Mouse (Mus musculus) kidney, embryonic 16.5 days (tissue): ENCODE measurements around the gene Mmrn2. TPM values are rescaled to one million over a fixed set of nuclear protein-coding genes. Genes with fewer than 3 reads are reported as not detected.

Experiments used
- ATAC-seq: fragments of 200-750 bp; cut with Nextera tagmentation; 2 replicates; pipeline ENCODE4 v1.8.0; 2017; ENCODE audit warnings: moderate TSS enrichment; ENCODE audit not compliant: low FRiP score, low TSS enrichment
- H3K27ac ChIP-seq: fragments of 300-500 bp; sonication (generic); 2 replicates; pipeline ENCODE4 v1.5.1; 2014; ENCODE audit warnings: low read length
- H3K27me3 ChIP-seq: fragments of 300-500 bp; sonication (generic); 2 replicates; pipeline ENCODE4 v1.6.1; 2014; ENCODE audit warnings: low read length, control low read depth, mixed read lengths; ENCODE audit not compliant: insufficient read depth
- H3K36me3 ChIP-seq: fragments of 300-500 bp; sonication (generic); 2 replicates; pipeline ENCODE4 v1.6.1; 2014; ENCODE audit warnings: low read length, control low read depth, mixed read lengths; ENCODE audit not compliant: insufficient read depth
- H3K4me1 ChIP-seq: fragments of 300-500 bp; sonication (generic); 2 replicates; pipeline ENCODE4 v1.6.1; 2014; ENCODE audit warnings: low read length, control low read depth, mixed read lengths; ENCODE audit not compliant: insufficient read depth
- H3K4me2 ChIP-seq: fragments of 300-500 bp; sonication (generic); replicated peaks from 2 replicates; pipeline ENCODE4 v1.6.1; 2014; ENCODE audit warnings: low read depth, low read length
- H3K4me3 ChIP-seq: fragments of 300-500 bp; sonication (generic); 2 replicates; pipeline ENCODE4 v1.5.1; 2014; ENCODE audit warnings: mild to moderate bottlenecking, low read length
- H3K9ac ChIP-seq: fragments of 300-500 bp; sonication (generic); replicated peaks from 2 replicates; pipeline ENCODE4 v1.6.1; 2014; ENCODE audit warnings: low read length
- H3K9me3 ChIP-seq: fragments of 300-500 bp; sonication (generic); 2 replicates; pipeline ENCODE4 v1.6.1; 2016; ENCODE audit warnings: low read length, control low read depth
- WGBS: fragments of 180-500 bp; shearing (Covaris S2); extraction: QIAGEN DNeasy Blood & Tissue Kit; methylation state at CpG from one replicate; pipeline ENCODE4 v1.1.7; 2014; 5-methylcytosine and 5-hydroxymethylcytosine counted together
- polyA plus RNA-seq: library from polyadenylated mRNA; unstranded; fragments of >200 nt; fragmentation: Nextera tagmentation; extraction: Ambion mirVana; gene quantifications from 2 replicates; pipeline ENCODE4 v1.2.1, GENCODE M21; 2015

Mmrn2 gene
- 19.0 and 20.9 TPM in 2 replicates for polyA plus RNA-seq

GRCm38 (mm10) chr14:34375415-34375904, at the start of gene Mmrn2:
TSS of gene Mmrn2 (plus strand) at chr14:34375465.
- Histone ChIP-seq H3K4me2 (peak within 1 kb of the TSS; percentile 39), H3K9me3 (no peaks in the 10 kb centered on the region), H3K27me3 (no peaks in the 10 kb centered on the region), H3K9ac (peak within 1 kb of the TSS; percentile 19; the same call in 1 of the 2 replicates), H3K4me1 (peaks cover 28% of the 10 kb centered on the region), H3K36me3 (no peaks in the 10 kb centered on the region), H3K27ac (peak within 1 kb of the TSS; percentile 27; the same call in 1 of the 2 replicates), H3K4me3 (peak within 1 kb of the TSS; percentile 27)
- 69% methylated on average over 13 of the region's 13 CpGs for WGBS
- ATAC-seq, result no peak

GRCm38 (mm10) chr14:34326606-34327005, 48.7 kb upstream of the Mmrn2 start:
- H3K4me2 ChIP-seq, result no peak overlapping the region
- no peaks in the 10 kb centered on the region for H3K9me3 ChIP-seq
- H3K27me3 ChIP-seq, result no peaks in the 10 kb centered on the region
- H3K4me3 ChIP-seq, result no peak overlapping the region
- WGBS, result 91% methylated on average over 3 of the region's 3 CpGs
- H3K4me1 ChIP-seq, result no peaks in the 10 kb centered on the region
- H3K9ac ChIP-seq, result no peak overlapping the region
- H3K36me3 ChIP-seq, result peaks cover 49% of the 10 kb centered on the region
- no peak for ATAC-seq
- H3K27ac ChIP-seq, result no peak overlapping the region

- Histone ChIP-seq H3K9me3 (no peaks in the 10 kb centered on the region), H3K36me3 (peaks cover 53% of the 10 kb centered on the region), H3K4me2 (no peak overlapping the region), H3K4me1 (no peaks in the 10 kb centered on the region), H3K27me3 (no peaks in the 10 kb centered on the region), H3K4me3 (no peak overlapping the region), H3K9ac (no peak overlapping the region), H3K27ac (no peak overlapping the region)
- no peak for ATAC-seq
- WGBS, result 86% methylated on average over 1 of the region's 1 CpGs
These were observed 47.6 kb upstream of the Mmrn2 start for GRCm38 (mm10) chr14:34327618-34328017.

- no peak overlapping the region for H3K4me3 ChIP-seq
- WGBS, result 95% methylated on average over 9 of the region's 9 CpGs
- no peak overlapping the region for H3K4me2 ChIP-seq
- no peaks in the 10 kb centered on the region for H3K4me1 ChIP-seq
- H3K36me3 ChIP-seq, result peaks cover 56% of the 10 kb centered on the region
- no peak overlapping the region for H3K9ac ChIP-seq
- no peak overlapping the region for H3K27ac ChIP-seq
- ATAC-seq, result no peak
- H3K27me3 ChIP-seq, result no peaks in the 10 kb centered on the region
- no peaks in the 10 kb centered on the region for H3K9me3 ChIP-seq
These were observed 44.6 kb upstream of the Mmrn2 start for GRCm38 (mm10) chr14:34330657-34331158.

- 88% methylated on average over 3 of the region's 3 CpGs for WGBS
- no peak overlapping the region for H3K27ac ChIP-seq
- H3K9me3 ChIP-seq, result no peaks in the 10 kb centered on the region
- no peak overlapping the region for H3K9ac ChIP-seq
- no peak overlapping the region for H3K4me2 ChIP-seq
- H3K27me3 ChIP-seq, result no peaks in the 10 kb centered on the region
- H3K36me3 ChIP-seq, result peaks cover 68% of the 10 kb centered on the region
- H3K4me3 ChIP-seq, result no peak overlapping the region
- no peak for ATAC-seq
- no peaks in the 10 kb centered on the region for H3K4me1 ChIP-seq
These were observed 43.4 kb upstream of the Mmrn2 start for GRCm38 (mm10) chr14:34331886-34332285.

GRCm38 (mm10) chr14:34332476-34332875, 42.8 kb upstream of the Mmrn2 start:
- no peaks in the 10 kb centered on the region for H3K9me3 ChIP-seq
- H3K4me3 ChIP-seq, result no peak overlapping the region
- H3K4me2 ChIP-seq, result no peak overlapping the region
- peaks cover 73% of the 10 kb centered on the region for H3K36me3 ChIP-seq
- 86% methylated on average over 5 of the region's 5 CpGs for WGBS
- no peak overlapping the region for H3K9ac ChIP-seq
- no peaks in the 10 kb centered on the region for H3K27me3 ChIP-seq
- H3K4me1 ChIP-seq, result no peaks in the 10 kb centered on the region
- H3K27ac ChIP-seq, result no peak overlapping the region
- ATAC-seq, result no peak

- Histone ChIP-seq H3K27me3 (no peaks in the 10 kb centered on the region), H3K9ac (no peak overlapping the region), H3K27ac (no peak overlapping the region), H3K4me3 (no peak overlapping the region), H3K9me3 (no peaks in the 10 kb centered on the region), H3K36me3 (peaks cover 76% of the 10 kb centered on the region), H3K4me1 (no peaks in the 10 kb centered on the region), H3K4me2 (no peak overlapping the region)
- WGBS, result 89% methylated on average over 1 of the region's 1 CpGs
- no peak for ATAC-seq
These were observed 35.8 kb upstream of the Mmrn2 start for GRCm38 (mm10) chr14:34339446-34339845.

GRCm38 (mm10) chr14:34341993-34342392, 33.3 kb upstream of the Mmrn2 start:
- H3K9ac ChIP-seq, result no peak overlapping the region
- H3K27me3 ChIP-seq, result no peaks in the 10 kb centered on the region
- H3K4me3 ChIP-seq, result no peak overlapping the region
- no peaks in the 10 kb centered on the region for H3K4me1 ChIP-seq
- no peak for ATAC-seq
- H3K4me2 ChIP-seq, result no peak overlapping the region
- 94% methylated on average over 4 of the region's 4 CpGs for WGBS
- H3K36me3 ChIP-seq, result peaks cover 51% of the 10 kb centered on the region
- no peak overlapping the region for H3K27ac ChIP-seq
- H3K9me3 ChIP-seq, result no peaks in the 10 kb centered on the region

- H3K36me3 ChIP-seq, result peaks cover 42% of the 10 kb centered on the region
- no peaks in the 10 kb centered on the region for H3K4me1 ChIP-seq
- H3K9ac ChIP-seq, result no peak overlapping the region
- no peaks in the 10 kb centered on the region for H3K9me3 ChIP-seq
- ATAC-seq, result no peak
- no peak overlapping the region for H3K27ac ChIP-seq
- no peak overlapping the region for H3K4me3 ChIP-seq
- 89% methylated on average over 4 of the region's 4 CpGs for WGBS
- H3K4me2 ChIP-seq, result no peak overlapping the region
- no peaks in the 10 kb centered on the region for H3K27me3 ChIP-seq
These were observed 32.2 kb upstream of the Mmrn2 start for GRCm38 (mm10) chr14:34343078-34343477.

GRCm38 (mm10) chr14:34344361-34344760, 30.9 kb upstream of the Mmrn2 start:
- Histone ChIP-seq H3K4me3 (no peak overlapping the region), H3K27me3 (no peaks in the 10 kb centered on the region), H3K27ac (no peak overlapping the region), H3K9me3 (no peaks in the 10 kb centered on the region), H3K9ac (no peak overlapping the region), H3K36me3 (peaks cover 35% of the 10 kb centered on the region), H3K4me2 (no peak overlapping the region), H3K4me1 (no peaks in the 10 kb centered on the region)
- no peak for ATAC-seq
- WGBS, result 93% methylated on average over 5 of the region's 5 CpGs
